Mouse (Mus musculus) cerebellum, adult 11-12 months (tissue): ENCODE results near the gene Slc25a48.

Experiments
- DNase-seq: peaks from one replicate; pipeline ENCODE4 v3.0.0; 2022

The Slc25a48 gene

DNA sequence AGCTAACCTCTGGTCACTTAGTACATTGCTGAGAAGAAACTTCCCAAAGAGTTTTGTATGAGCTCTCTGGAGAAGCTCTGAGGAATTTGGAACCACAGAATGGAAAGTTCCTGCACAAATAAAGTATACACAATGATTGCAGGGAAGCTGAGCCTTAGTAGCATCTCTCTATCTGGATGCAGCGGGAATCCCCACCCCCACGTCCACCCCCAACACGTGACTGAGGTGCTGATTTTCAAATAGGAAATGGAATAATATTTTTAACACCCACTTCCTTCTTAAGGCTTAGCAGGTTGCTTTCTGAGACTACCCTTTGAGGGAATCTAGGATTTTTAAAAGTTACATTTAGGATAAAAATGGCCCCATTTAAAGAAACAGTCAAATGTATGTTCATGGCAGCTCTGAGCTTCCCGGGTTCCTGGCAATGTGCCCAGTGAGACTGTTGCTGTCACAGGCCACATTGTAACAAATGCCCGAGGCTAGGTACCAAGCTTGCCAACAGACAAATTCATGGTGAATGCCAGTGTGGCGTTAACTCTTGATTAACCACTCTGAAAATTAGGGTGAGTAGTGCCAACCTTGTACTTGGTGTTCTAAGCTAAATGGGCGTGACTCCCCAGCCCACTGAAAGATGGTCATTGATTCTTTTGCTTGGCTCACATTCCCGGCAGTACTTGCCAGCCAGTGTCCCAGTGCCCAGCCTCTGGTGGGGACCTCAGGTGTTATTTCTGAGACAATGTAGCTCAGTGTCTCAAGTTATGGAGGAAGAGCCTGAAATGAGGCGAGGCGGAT lies 11.3 kb downstream of the Slc25a48 start:
- DNase-seq, result no peak

DNA sequence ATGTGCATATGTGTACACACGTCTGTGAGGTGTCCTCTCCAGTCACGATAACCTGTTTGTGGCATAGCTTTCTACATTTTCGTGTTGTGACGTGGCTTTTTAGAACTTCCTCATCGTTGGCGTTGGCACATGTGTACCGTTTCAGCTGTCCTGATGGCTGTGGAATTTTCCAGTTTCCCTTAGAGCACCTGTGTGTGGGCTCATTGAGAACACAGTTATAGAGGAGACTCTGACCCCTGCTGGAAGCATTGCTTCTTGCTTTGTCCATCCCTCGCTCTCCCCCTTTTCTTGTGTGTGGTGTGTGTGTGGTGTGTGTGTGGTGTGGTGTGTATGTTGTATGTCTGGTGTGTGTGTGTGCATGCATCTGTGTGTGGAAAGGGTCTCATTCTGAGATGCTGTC lies 11.9 kb downstream of the Slc25a48 start:
- DNase-seq, result no peak

DNA sequence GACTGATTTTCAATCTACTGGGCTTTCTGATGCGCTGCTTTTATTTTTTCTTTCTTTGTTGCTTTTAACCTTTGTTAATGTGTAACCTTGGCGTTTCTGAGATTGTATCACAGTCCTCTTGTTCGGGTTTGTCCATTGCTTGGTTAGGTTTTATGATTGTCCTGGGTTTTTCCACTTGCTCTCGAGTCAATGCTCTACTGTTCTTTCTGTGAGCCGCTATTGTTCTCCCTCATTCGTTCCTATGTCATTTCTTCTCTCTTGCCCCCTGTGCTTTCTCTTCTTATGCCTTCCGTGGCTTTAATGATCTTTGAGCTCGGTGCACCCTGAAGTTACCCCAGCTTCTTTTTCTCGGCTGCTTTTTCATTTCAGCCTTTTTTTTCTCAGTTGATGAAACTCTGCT lies 19.8 kb downstream of the Slc25a48 start:
- DNase-seq, result no peak

DNA sequence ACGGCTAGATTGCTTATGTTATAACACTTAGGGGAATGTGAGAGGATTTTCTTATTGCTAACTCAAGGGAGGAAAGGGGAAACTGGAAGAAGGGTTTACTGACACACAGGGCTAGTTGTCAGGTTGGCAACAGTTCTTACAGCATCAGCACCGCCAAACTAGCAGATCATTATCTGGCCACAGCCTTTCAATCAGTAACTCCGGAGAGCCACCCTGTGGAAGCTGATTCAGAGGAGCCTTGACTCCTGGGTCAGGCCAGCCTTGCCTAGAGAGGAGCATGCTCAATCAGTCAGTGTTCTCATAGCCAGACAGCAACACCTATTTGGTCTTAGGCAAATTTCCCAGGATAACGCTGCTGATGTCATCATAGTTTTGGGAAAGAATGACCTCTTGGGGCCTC lies 23.3 kb downstream of the Slc25a48 start:
- no peak for DNase-seq

GRCm38 (mm10) chr13:56462791-56463190 lies 24.6 kb downstream of the Slc25a48 start:
- no peak for DNase-seq

DNA sequence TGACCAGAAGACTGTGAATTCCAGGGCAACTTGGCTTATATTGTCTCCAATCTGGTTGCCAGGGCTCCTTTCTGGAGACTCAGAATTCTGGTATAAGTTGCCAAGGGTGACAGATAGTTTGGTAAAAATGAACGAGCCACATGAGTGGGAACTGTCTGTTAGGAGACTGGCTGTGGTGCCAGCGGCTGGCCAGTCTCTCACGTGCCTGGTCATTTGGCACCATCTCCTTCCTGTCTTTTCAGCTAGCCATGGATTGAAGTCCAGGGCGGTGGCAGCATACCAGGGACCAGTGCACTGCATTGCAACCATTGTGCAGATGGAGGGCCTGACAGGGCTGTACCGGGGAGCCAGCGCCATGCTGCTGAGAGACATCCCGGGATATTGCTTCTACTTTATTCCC lies 25.1 kb downstream of the Slc25a48 start:
- no peak for DNase-seq

- no peak for DNase-seq
Observed at GRCm38 (mm10) chr13:56463750-56464149, 25.6 kb downstream of the Slc25a48 start.

DNA sequence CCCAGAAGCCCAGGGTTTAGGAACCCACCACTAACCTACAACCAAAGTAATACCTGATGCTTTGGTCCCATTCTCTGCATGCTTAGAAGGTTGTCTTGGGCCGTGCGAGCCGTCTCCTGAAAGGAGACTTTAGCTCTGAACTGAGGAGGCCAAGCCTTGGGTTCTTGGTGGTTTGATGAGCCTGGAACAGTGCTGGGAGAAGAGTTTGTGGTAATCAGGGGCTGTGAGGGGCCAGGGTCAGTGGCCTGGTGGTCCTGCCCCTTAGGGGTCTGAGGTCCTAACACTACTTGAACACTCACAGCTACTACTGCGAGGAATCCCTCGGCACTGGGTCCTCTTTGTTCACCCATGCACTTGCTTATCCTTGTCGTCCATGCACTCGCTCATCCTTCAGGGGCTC lies 29.6 kb downstream of the Slc25a48 start:
- no peak for DNase-seq

DNA sequence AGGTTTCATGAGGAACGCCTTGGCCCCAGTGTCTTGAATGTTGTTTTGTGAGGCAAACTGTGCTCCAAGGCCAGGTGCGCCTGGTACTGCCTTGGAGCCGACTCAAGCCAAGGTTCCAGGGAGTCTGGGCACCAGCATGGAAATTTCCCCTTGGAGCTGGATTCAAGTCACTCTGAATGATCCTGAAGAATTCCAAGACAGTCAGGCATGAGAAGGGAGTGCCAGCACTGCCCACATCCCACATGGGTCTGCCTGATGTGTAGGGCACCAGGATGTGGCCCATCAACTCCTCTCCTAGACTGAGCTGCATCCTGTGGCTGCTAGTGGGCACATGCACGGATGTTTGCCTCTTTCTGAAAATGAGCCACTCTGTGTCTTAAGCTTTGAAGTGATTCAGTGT lies 30.4 kb downstream of the Slc25a48 start:
- DNase-seq, result no peak

DNA sequence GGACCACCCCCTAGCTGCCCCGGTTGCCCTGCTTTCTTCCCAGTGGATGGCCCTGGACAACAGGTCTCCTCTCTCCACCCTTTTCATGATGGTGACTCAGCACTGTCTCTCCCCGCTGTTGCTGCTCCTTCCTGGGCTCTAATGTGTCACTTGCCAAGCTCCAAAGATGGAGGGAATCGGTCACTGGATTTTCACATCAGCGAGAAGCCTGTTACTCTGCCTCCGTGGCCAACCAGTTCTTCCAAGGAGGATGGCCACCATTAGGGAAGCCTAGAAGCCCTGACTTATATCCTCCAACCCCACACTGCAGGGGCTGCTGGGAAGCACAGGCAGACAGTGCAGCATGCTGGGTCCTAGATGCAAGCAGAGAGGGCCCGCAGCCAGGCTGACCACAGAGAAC lies 33.1 kb downstream of the Slc25a48 start:
- DNase-seq, result no peak

DNA sequence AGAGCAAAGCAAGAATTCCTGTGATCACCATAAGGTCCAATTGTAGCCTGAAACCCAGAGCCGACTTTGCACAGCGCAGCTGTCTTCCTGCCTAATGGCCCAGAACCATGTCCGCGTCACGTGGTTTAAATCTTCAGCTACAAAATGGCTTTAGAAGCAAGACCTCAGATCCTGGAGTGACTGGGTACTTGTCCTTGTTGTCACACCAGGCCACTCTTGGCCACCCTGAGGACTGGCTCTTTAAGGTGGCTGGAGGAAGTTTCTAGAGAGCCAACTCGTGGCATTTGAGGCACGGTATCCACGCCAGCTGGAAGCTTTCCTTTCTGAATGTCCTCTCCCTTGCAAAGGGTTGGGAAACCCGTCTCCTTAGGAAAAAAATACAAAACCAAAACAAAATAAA lies 33.8 kb downstream of the Slc25a48 start:
- no peak for DNase-seq

DNA sequence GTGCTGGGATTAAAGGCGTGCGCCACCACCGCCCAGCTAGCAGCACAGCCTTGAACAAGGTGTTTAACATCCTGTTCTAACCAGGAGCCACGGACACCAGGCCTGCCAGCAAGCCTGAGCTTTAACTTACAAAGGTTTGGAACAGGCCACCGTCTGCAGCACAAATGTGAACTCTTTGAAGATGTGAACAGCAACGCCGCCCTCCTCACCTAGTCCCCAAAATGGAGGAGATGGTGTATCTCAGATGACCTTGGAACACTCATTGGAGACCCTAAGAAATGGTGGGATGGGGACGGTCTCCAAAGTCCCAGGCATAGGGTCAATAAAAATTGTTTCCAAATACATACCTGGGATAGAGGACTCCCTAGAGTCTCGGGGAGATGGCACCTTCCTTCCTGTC lies 34.5 kb downstream of the Slc25a48 start:
- DNase-seq, result no peak

DNA sequence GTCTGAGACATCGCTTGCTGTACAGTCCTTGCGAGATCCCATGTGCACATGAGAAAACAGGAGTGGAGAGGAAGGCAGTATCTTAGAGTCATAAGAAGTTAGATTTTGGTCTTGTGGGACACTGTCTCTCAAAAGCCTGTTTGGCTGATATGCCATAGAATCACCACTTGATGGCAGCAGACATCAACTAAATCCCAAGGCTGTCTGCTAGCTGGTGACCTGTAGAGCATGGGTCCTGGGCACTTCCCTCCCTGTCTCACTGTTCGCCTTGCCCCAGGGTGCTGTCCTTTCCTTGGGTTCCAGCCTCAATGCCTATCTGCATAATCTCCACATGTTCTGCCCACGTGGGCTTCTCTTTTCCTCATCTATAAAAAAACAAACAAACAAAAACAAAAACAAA lies 37.2 kb downstream of the Slc25a48 start:
- no peak for DNase-seq

GRCm38 (mm10) chr13:56476790-56477189 lies 38.6 kb downstream of the Slc25a48 start:
- DNase-seq, result no peak

DNA sequence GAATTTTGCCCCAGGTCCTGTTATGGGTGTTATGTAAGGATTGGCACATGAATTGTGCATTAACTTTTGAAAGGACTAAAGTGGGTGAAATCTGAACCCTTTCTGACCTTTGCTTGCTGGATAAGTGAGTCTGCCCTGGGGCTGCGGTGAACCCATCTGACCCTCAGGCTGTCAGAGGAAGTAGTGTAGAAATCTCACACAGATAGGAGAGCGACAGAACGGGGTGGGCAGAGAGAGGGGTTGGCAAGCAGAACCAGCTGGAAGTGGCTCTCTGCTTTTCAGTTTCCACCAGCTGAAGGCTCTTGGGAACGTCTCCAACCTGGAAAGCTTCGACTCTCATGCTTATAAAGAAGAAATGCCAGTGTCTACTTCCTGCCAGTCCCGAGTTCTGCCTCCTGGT lies 39.1 kb downstream of the Slc25a48 start:
- DNase-seq, result no peak

- no peak for DNase-seq
Observed at GRCm38 (mm10) chr13:56478027-56478426, 39.9 kb downstream of the Slc25a48 start.

GRCm38 (mm10) chr13:56482146-56482545 lies 44.0 kb downstream of the Slc25a48 start, which contains the start of gene Il9:
Gene Il9, minus strand, starts transcription at chr13:56482246.
- DNase-seq, result no peak

GRCm38 (mm10) chr13:56488012-56488411 lies 49.9 kb downstream of the Slc25a48 start:
- DNase-seq, result no peak

- DNase-seq, result no peak
Observed at GRCm38 (mm10) chr13:56494440-56494839, 56.3 kb downstream of the Slc25a48 start.

GRCm38 (mm10) chr13:56500132-56500531 lies 62.0 kb downstream of the Slc25a48 start:
- DNase-seq, result no peak

DNA sequence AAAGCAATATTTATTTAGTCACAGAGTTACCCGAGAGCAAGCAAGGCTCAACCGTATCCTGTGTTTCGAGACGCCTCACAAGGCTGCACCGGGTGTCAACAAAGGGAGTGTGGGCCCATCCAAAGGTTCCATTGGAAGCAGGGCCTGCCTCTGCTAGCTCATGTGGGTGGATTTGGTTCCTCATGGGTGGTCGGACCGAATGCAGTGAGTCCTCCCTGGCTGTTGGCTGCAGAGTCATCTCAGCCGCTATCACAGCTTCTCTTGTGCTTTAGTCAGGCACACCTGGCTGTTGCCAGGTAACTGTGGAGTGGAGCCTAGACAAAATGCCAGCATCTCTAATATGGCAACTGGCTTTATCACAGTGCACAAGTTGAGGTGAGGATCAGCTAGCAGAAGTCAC lies 62.5 kb downstream of the Slc25a48 start:
- no peak for DNase-seq

- no peak for DNase-seq
Observed at GRCm38 (mm10) chr13:56501866-56502420, 63.8 kb downstream of the Slc25a48 start.

- no peak for DNase-seq
Observed at GRCm38 (mm10) chr13:56506871-56507496, 68.8 kb downstream of the Slc25a48 start.

DNA sequence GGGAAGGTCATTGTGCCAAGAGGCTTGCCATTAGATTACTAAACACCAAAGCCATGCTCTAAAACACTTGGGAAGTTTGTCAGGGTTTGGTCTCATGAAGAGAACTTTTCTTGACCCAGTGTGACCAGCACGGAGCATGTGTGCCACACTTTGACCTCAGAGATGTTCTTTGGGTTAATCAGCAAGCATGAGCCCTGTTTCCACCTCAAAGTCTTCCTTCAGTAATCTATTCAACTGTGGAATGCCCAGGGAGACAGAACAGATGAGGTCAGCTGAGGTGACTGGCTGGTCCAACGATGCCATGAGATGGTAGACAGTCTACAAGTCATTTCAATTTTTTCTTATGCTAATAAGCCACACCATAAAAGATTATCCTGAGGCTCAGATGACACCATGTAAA lies 71.6 kb downstream of the Slc25a48 start:
- DNase-seq, result no peak
